Mouse (Mus musculus): ENCODE results near the gene Xndc1. TPM values are rescaled to one million over a fixed set of nuclear protein-coding genes. Genes with fewer than 3 reads are reported as not detected.
"Not testable (repeated sequence)": the region's sequence is repeated elsewhere in the genome, so short reads cannot be mapped to it uniquely, and the experiment has no call there.

Xndc1 gene
- 10.8 to 18.4 TPM (median 13.2 TPM) in 3 replicates for total RNA-seq (2017)

- peak; percentile 96 for ATAC-seq (replicated peaks; ENCODE audit: insufficient number of reproducible peaks, low FRiP score, low TSS enrichment, poor library complexity, severe bottlenecking)
Measured at GRCm38 (mm10) chr7:102065046-102065891, at the start of gene Xndc1, which contains the start of the genes Rnf121 and Xntrpc. Gene Xndc1, plus strand, starts transcription at chr7:102065511. Gene Rnf121, minus strand, starts transcription at chr7:102065469. Gene Xntrpc, plus strand, starts transcription at chr7:102065713.

DNA sequence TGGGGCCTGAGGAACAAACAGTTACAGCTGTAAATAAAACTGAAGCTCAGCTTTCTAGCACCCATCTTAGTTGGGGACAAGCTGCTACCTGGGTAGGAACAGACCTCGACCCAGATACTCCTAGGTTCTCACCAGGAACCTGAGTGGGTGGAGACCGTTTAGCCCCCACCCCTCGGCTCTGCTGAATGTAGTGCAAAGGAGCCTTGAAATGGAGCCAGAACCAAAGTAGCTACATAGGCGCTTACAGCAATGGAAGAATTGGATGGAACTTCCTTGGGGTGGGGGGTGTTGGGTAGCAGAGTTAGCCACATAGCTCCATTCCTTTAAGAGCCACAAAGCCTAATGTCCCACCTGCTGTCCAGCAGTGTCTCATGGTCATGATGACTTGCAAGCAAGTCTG, 48.4 kb upstream of the Xndc1 start:
- no peak for ATAC-seq (replicated peaks; ENCODE audit: insufficient number of reproducible peaks, low FRiP score, low TSS enrichment, poor library complexity, severe bottlenecking)

DNA sequence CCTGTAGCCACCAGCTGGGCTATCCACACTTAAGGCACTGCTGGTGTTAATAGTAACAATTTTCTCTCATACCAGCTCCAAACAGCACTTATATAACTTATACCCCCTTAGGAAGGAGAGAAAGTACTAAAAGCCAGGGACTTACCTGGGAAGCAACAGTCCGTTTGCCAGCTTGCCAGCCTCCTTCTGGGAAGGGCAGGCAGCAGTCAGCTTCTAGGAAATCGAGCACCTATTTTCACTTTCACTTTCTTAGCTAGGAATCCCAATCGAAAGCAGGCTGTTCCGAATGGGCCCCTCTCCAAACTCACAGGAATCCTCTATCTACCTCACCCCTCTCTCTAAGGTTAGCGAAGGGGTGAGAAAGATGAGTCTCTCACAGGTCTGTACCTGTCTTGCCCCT, 47.9 kb upstream of the Xndc1 start:
- ATAC-seq (replicated peaks; ENCODE audit: insufficient number of reproducible peaks, low FRiP score, low TSS enrichment, poor library complexity, severe bottlenecking), result no peak

- ATAC-seq (replicated peaks; ENCODE audit: insufficient number of reproducible peaks, low FRiP score, low TSS enrichment, poor library complexity, severe bottlenecking), result no peak
Measured at GRCm38 (mm10) chr7:102018034-102018433, 47.3 kb upstream of the Xndc1 start.

- ATAC-seq (replicated peaks; ENCODE audit: insufficient number of reproducible peaks, low FRiP score, low TSS enrichment, poor library complexity, severe bottlenecking), result no peak
Measured at GRCm38 (mm10) chr7:102018590-102018989, 46.7 kb upstream of the Xndc1 start, which contains the start of gene Il18bp. Gene Il18bp, minus strand, starts transcription at chr7:102018690.

DNA sequence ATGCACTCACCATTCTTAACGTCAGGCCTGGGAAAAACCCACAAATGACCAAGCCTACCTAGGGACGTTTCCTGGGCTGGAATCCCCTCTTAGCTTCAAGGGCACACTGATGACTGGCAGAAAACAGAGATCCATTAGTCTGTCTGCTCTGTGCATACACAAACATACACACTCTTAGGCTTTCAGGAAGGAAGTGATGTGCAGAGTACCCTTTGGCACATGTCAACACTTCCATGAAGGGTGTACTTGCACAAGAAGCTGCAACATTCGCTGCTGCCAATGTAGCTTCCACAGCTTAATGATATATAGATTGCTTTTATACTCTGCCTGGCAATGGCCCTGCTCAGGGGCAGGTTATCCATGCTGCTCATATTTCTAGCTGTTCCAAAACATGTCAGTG, 45.9 kb upstream of the Xndc1 start:
- ATAC-seq (replicated peaks; ENCODE audit: insufficient number of reproducible peaks, low FRiP score, low TSS enrichment, poor library complexity, severe bottlenecking), result no peak

DNA sequence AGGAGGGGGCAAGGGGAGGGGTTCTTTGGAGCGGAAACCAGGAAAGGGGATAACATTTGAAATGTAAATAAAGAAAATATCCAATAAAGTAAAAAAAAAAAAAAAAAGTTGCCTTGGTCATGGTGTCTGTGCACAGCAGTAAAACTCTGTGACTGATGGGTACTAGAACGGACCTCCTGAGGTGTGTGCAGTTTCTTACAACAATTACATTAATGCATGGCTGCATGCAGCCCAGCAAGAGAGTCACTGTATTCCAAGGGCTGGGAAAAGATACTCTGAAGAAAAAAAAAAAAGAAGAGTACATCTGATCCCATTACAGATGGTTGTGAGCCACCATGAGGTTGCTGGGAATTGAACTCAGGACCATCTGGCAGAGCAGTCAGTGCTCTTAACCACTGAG, 44.4 kb upstream of the Xndc1 start:
- not testable (repeated sequence) for ATAC-seq (replicated peaks; ENCODE audit: insufficient number of reproducible peaks, low FRiP score, low TSS enrichment, poor library complexity, severe bottlenecking)

- no peak for ATAC-seq (replicated peaks; ENCODE audit: insufficient number of reproducible peaks, low FRiP score, low TSS enrichment, poor library complexity, severe bottlenecking)
Measured at GRCm38 (mm10) chr7:102023821-102024220, 41.5 kb upstream of the Xndc1 start.

DNA sequence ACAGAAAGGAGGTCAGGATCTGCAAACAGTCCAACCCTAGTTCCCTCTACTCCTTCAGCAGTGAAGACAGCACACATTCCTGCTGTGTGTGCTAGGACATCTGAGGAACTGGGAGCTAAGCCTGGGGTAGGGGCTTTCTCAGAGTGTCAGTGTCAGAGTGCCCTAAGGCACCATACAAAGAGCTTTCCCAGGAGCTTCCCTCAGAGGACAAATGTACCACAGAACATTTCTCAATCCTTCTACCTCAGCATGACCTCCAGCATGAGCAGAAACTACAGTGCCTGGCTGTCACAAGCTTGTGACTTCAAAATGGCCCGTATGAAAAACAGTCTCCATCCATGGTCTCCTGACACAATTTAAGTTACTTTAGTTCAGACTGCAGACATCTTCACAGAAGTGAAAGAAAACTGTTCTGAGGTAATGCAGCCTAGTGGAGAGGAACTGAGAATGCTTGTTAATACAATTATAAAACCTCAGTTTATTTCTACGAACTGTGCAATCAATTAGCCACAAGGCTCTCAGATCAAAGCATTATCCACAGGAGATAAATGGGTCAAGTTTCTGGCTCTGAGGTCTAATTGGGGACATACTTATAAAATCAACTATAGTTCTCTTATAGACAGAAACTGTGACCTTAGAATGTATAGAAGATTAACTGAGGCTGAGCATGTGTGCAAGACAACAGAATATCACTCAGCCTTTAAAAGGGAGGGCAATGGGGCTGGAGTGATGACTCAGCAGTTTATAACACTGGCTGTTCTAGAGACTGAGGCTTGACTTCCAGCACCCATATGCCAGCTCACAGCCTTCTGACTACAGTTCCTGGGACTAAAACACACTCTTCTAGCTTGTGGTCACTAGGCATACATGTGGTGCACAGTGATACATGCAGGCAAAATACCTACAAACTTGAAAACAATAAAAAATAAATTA, 39.9 kb upstream of the Xndc1 start:
- no peak for ATAC-seq (replicated peaks; ENCODE audit: insufficient number of reproducible peaks, low FRiP score, low TSS enrichment, poor library complexity, severe bottlenecking)

- no peak for ATAC-seq (replicated peaks; ENCODE audit: insufficient number of reproducible peaks, low FRiP score, low TSS enrichment, poor library complexity, severe bottlenecking)
Measured at GRCm38 (mm10) chr7:102034904-102035303, 30.4 kb upstream of the Xndc1 start.

- no peak for ATAC-seq (replicated peaks; ENCODE audit: insufficient number of reproducible peaks, low FRiP score, low TSS enrichment, poor library complexity, severe bottlenecking)
Measured at GRCm38 (mm10) chr7:102035534-102035933, 29.8 kb upstream of the Xndc1 start.

- no peak for ATAC-seq (replicated peaks; ENCODE audit: insufficient number of reproducible peaks, low FRiP score, low TSS enrichment, poor library complexity, severe bottlenecking)
Measured at GRCm38 (mm10) chr7:102037318-102037717, 28.0 kb upstream of the Xndc1 start.

GRCm38 (mm10) chr7:102042314-102042713, 23.0 kb upstream of the Xndc1 start:
- ATAC-seq (replicated peaks; ENCODE audit: insufficient number of reproducible peaks, low FRiP score, low TSS enrichment, poor library complexity, severe bottlenecking), result no peak

DNA sequence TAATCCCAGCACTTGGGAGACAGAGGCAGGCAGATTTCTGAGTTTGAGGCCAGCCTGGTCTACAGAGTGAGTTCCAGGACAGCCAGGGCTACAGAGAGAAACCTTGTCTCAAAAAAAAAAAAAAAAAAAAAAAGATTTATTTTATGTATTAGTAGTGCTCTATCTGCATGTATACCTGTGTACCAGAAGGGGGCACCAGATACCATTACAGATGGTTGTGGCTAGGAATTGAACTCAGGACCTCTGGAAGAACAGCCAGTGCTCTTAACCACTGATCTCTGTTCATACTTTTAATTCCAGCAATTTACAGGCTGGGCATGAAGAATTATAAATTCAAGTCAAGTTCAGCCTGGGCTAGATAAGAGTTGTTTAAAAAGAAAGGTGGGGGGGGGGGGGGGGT, 16.8 kb upstream of the Xndc1 start:
- not testable (repeated sequence) for ATAC-seq (replicated peaks; ENCODE audit: insufficient number of reproducible peaks, low FRiP score, low TSS enrichment, poor library complexity, severe bottlenecking)

DNA sequence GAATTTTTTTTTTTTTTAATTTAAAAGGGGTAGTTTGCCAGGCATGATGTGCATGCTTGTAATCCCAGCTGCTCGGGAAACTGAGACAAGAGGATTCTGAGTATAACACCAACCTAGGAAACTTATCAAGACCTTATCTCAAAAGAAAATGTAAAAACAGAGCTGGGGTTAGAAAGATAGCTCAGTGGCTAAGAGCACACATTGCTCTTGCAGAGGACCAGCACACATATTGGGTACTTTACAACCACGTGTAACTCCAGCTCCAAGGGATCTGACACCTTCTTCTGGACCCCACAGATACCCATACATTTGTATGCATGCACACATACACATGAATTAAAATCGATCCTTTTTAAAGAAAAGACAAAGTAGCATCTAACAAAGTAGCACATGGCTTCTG, 4.0 kb upstream of the Xndc1 start:
- no peak for ATAC-seq (replicated peaks; ENCODE audit: insufficient number of reproducible peaks, low FRiP score, low TSS enrichment, poor library complexity, severe bottlenecking)

GRCm38 (mm10) chr7:102062203-102062602, 3.1 kb upstream of the Xndc1 start:
- ATAC-seq (replicated peaks; ENCODE audit: insufficient number of reproducible peaks, low FRiP score, low TSS enrichment, poor library complexity, severe bottlenecking), result no peak

GRCm38 (mm10) chr7:102063891-102064290, 1.4 kb upstream of the Xndc1 start:
- ATAC-seq (replicated peaks; ENCODE audit: insufficient number of reproducible peaks, low FRiP score, low TSS enrichment, poor library complexity, severe bottlenecking), result no peak

DNA sequence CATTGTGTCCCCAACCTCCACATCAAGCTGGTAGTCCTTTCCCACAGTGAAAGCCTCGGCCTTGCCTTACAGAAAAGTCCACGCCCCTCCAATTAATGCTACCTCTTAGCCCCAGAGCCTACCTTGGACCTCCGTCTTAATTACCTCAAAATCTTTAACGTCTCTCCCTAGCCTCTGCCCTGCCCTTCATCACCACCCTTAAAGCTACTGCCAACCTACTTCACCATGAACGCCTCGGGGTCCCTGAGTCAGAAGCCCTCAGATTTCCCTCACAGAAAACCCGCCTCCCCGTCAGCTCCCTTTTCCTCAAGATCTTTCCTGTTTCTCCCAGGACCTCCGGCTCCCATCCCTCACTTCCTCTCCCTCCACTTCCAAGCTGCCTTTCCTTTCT, 661 bp upstream of the Xndc1 start:
- ATAC-seq (replicated peaks; ENCODE audit: insufficient number of reproducible peaks, low FRiP score, low TSS enrichment, poor library complexity, severe bottlenecking), result 0 out of 2 replicates have a peak, but pooled peaks have one; percentile 2

DNA sequence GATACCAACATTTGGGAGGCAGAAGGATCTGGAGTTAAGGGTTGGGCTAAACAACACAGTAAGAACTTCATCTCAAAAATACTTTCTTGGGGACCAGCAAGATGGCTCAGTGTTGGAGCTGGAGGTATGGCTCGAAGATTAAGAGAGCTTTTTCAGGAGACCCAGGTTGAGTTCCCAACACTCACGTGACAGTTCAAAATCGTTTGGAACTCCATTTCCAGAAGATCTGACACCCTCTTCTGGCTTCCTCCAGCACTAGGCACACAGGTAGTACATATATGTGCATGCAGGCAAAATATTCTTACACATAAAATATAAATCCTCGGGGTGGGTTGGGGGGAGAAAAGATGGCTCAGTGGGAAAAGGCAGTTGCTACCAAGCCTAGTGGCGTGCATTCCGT, 1.1 kb downstream of the Xndc1 start:
- ATAC-seq (replicated peaks; ENCODE audit: insufficient number of reproducible peaks, low FRiP score, low TSS enrichment, poor library complexity, severe bottlenecking), result no peak

Data from monocyte, adult 5-6 weeks (primary cell).